Mouse (Mus musculus) CH12.LX (cell line): Measurements from ENCODE around the gene Diaph2. TPM values are rescaled to one million over a fixed set of nuclear protein-coding genes. Genes with fewer than 3 reads are reported as not detected.

Source experiments
- DNase-seq: peaks from one replicate; pipeline ENCODE4 v3.0.0-alpha.2; 2013; ENCODE audit errors: extremely low read depth
- H3K27ac ChIP-seq: 2 replicates; pipeline ENCODE4 v1.5.1; 2012; ENCODE audit warnings: low read depth, mild to moderate bottlenecking, control low read depth, moderate library complexity; ENCODE audit not compliant: insufficient read depth
- H3K27me3 ChIP-seq: replicated peaks from 2 replicates; pipeline ENCODE3; 2012; ENCODE audit warnings: inconsistent platforms
- H3K36me3 ChIP-seq, 2 experiments: replicated peaks in 1 of 2; 2 replicates each; pipeline versions ENCODE3 to v1.6.1; 2012; ENCODE audit warnings: inconsistent platforms in 1 of 2, low read length in 1 of 2, mild to moderate bottlenecking in 1 of 2, mixed read lengths in 1 of 2, moderate library complexity in 1 of 2; ENCODE audit not compliant: control insufficient read depth in 1 of 2, insufficient read depth in 1 of 2
- H3K4me1 ChIP-seq, 2 experiments: 2 replicates each; pipeline ENCODE4 v1.6.1; 2012; ENCODE audit warnings: inconsistent platforms in 1 of 2, moderate library complexity in 1 of 2; ENCODE audit not compliant: insufficient read depth in 2 of 2, control insufficient read depth in 1 of 2
- H3K4me2 ChIP-seq: 2 replicates; pipeline ENCODE4 v1.6.1; 2012; ENCODE audit warnings: low read depth, mild to moderate bottlenecking, control low read depth; ENCODE audit not compliant: poor library complexity, insufficient read depth, severe bottlenecking
- H3K4me3 ChIP-seq, 3 experiments: fragments of 150-350 bp in 1 of 3; sonication (generic) in 1 of 3; replicated peaks in 1 of 3; 2 replicates each; pipeline versions ENCODE3 to v1.5.1; 2011 to 2012; ENCODE audit warnings: low read depth in 2 of 3, low read length in 2 of 3, mild to moderate bottlenecking in 2 of 3, moderate library complexity in 2 of 3, control low read depth in 1 of 3, improper control_type of control experiment in 1 of 3, inconsistent platforms in 1 of 3, mixed read lengths in 1 of 3; ENCODE audit not compliant: poor library complexity in 1 of 3
- H3K79me2 ChIP-seq: replicated peaks from 2 replicates; pipeline ENCODE4 v1.6.1; 2012; ENCODE audit warnings: mild to moderate bottlenecking, moderate library complexity; ENCODE audit not compliant: control insufficient read depth, poor library complexity, insufficient read depth, severe bottlenecking; ENCODE audit errors: extremely low read depth
- H3K9ac ChIP-seq: 2 replicates; pipeline ENCODE4 v1.6.1; 2012; ENCODE audit warnings: low read depth, mild to moderate bottlenecking, control low read depth, moderate library complexity; ENCODE audit not compliant: insufficient read depth
- H3K9me3 ChIP-seq: replicated peaks from 2 replicates; pipeline ENCODE3; 2012; ENCODE audit warnings: low read length, inconsistent platforms, mixed read lengths
- CHD1 ChIP-seq: IDR thresholded peaks from 2 replicates; pipeline ENCODE4 v1.6.1; 2012; ENCODE audit warnings: low read depth, low read length, improper control_type of control experiment, inconsistent platforms
- CHD2 ChIP-seq: IDR thresholded peaks from 2 replicates; pipeline ENCODE4 v1.6.1; 2011; ENCODE audit warnings: low read length, improper control_type of control experiment
- ELF1 ChIP-seq: IDR thresholded peaks from 2 replicates; pipeline ENCODE4 v1.6.1; 2014; ENCODE audit warnings: low read depth, mild to moderate bottlenecking, inconsistent platforms, low read length, improper control_type of control experiment
- GABPA ChIP-seq: IDR thresholded peaks from 2 replicates; pipeline ENCODE4 v1.6.1; 2012; ENCODE audit warnings: low read depth, low read length, improper control_type of control experiment, inconsistent platforms; ENCODE audit not compliant: insufficient replicate concordance
- HCFC1 ChIP-seq: IDR thresholded peaks from 2 replicates; pipeline ENCODE4 v1.6.1; 2012; ENCODE audit warnings: low read depth, mild to moderate bottlenecking, inconsistent platforms, low read length, improper control_type of control experiment
- JUN ChIP-seq: IDR thresholded peaks from 2 replicates; pipeline ENCODE4 v1.6.1; 2011; ENCODE audit warnings: low read depth, mild to moderate bottlenecking, low read length, improper control_type of control experiment, moderate library complexity; ENCODE audit not compliant: insufficient read depth
- KAT2A ChIP-seq: IDR thresholded peaks from 2 replicates; pipeline ENCODE4 v1.6.1; 2012; ENCODE audit warnings: low read length, improper control_type of control experiment, inconsistent platforms; ENCODE audit not compliant: insufficient replicate concordance
- MAFK ChIP-seq: IDR thresholded peaks from 2 replicates; pipeline ENCODE4 v1.6.1; 2011; ENCODE audit warnings: low read length, improper control_type of control experiment; ENCODE audit not compliant: insufficient replicate concordance
- MAZ ChIP-seq: IDR thresholded peaks from 2 replicates; pipeline ENCODE4 v1.6.1; 2012; ENCODE audit warnings: low read depth, mild to moderate bottlenecking, inconsistent platforms, low read length, improper control_type of control experiment, moderate library complexity
- POLR2A ChIP-seq: IDR thresholded peaks from 2 replicates; pipeline ENCODE4 v1.6.1; 2011; ENCODE audit warnings: low read depth, mild to moderate bottlenecking, improper control_type of control experiment, low read length
- RAD21 ChIP-seq: IDR thresholded peaks from 2 replicates; pipeline ENCODE4 v1.6.1; 2011; ENCODE audit warnings: low read depth, mild to moderate bottlenecking, low read length, improper control_type of control experiment, moderate library complexity
- RCOR1 ChIP-seq: conservative IDR thresholded peaks from 2 replicates; pipeline ENCODE4 v1.6.1; 2012; ENCODE audit warnings: low read depth, mild to moderate bottlenecking, inconsistent platforms, low read length, improper control_type of control experiment
- SIN3A ChIP-seq: IDR thresholded peaks from 2 replicates; pipeline ENCODE4 v1.6.1; 2012; ENCODE audit warnings: low read length, improper control_type of control experiment, inconsistent platforms
- TBP ChIP-seq: conservative IDR thresholded peaks from 2 replicates; pipeline ENCODE4 v1.6.1; 2011; ENCODE audit warnings: low read depth, low read length, improper control_type of control experiment
- TCF12 ChIP-seq: IDR thresholded peaks from 2 replicates; pipeline ENCODE4 v1.6.1; 2014; ENCODE audit warnings: low read depth, mild to moderate bottlenecking, inconsistent platforms, low read length, improper control_type of control experiment
- USF2 ChIP-seq: conservative IDR thresholded peaks from 2 replicates; pipeline ENCODE4 v1.6.1; 2011; ENCODE audit warnings: low read depth, low read length, improper control_type of control experiment
- ZC3H11A ChIP-seq: IDR thresholded peaks from 2 replicates; pipeline ENCODE4 v1.6.1; 2012; ENCODE audit warnings: low read depth, mild to moderate bottlenecking, inconsistent platforms, low read length, improper control_type of control experiment
- ZKSCAN1 ChIP-seq: IDR thresholded peaks from 2 replicates; pipeline ENCODE4 v1.6.1; 2012; ENCODE audit warnings: low read depth, inconsistent platforms, low read length, improper control_type of control experiment, borderline replicate concordance
- ZNF384 ChIP-seq: IDR thresholded peaks from 2 replicates; pipeline ENCODE4 v1.6.1; 2012; ENCODE audit warnings: low read depth, low read length, improper control_type of control experiment, inconsistent platforms
- dilution Hi-C: fragments of 300-500 bp; cut with MboI; formaldehyde crosslinking; loops from 2 replicates; pipeline ENCODE4 v1.14.3; 2020; ENCODE audit warnings: low sequenced_read_pairs; ENCODE audit not compliant: extremely low pct_unique_long_range_greater_than_20kb, extremely low pct_ligation_motif_present
- in situ Hi-C: fragments of 300-500 bp; cut with MboI; formaldehyde crosslinking; loops from 3 replicates; pipeline ENCODE4 v1.14.3; 2019; ENCODE audit warnings: low sequenced_read_pairs, low pct_ligation_motif_present, low pct_unique_long_range_greater_than_20kb, mixed read lengths
- polyA plus RNA-seq: library from polyadenylated mRNA; unstranded; fragments of >175 nt; gene quantifications from 2 replicates; pipeline ENCODE4 v1.2.1, GENCODE M21; 2012; ENCODE audit warnings: low read depth; ENCODE audit not compliant: insufficient read length
- total RNA-seq, 2 experiments: library from RNA; depleted of rRNA; stranded (reverse); fragments of 300-350 nt in 1 of 2; fragments of >200 nt in 1 of 2; gene quantifications; 2 replicates each; pipeline ENCODE4 v1.2.3; 2012 to 2014

Gene Diaph2
- total and polyA plus RNA-seq, 3 experiments: not detected

GRCm38 (mm10) chrX:129762649-129763048, 13.1 kb downstream of the Diaph2 start:
- no peak overlapping the region for H3K9ac ChIP-seq
- no peak for DNase-seq
- no peak overlapping the region for H3K27ac ChIP-seq
- no peaks in the 10 kb centered on the region for H3K27me3 ChIP-seq
- H3K4me3 ChIP-seq: no peak overlapping the region
- H3K79me2 ChIP-seq: no peaks in the 10 kb centered on the region
- in situ Hi-C loops (no loop called here), dilution Hi-C loops (no loop called here)
- H3K4me1 ChIP-seq: no peaks in the 10 kb centered on the region
- no peak for TF ChIP-seq CHD2
- H3K36me3 ChIP-seq: no peaks in the 10 kb centered on the region
- no peak overlapping the region for H3K4me2 ChIP-seq
- peaks cover 2% of the 10 kb centered on the region for H3K9me3 ChIP-seq

- Histone ChIP-seq H3K9ac (no peak overlapping the region), H3K79me2 (no peaks in the 10 kb centered on the region), H3K4me1 (no peaks in the 10 kb centered on the region), H3K9me3 (peaks cover 2% of the 10 kb centered on the region), H3K36me3 (no peaks in the 10 kb centered on the region), H3K27ac (no peak overlapping the region), H3K4me3 (no peak overlapping the region), H3K27me3 (no peaks in the 10 kb centered on the region), H3K4me2 (no peak overlapping the region)
- in situ Hi-C loops (no loop called here), dilution Hi-C loops (no loop called here)
- no peak for DNase-seq
- TF ChIP-seq RAD21 (no peak), CHD1 (no peak), SIN3A (no peak), ZKSCAN1 (no peak), TBP (no peak), KAT2A (no peak), ZNF384 (no peak), USF2 (no peak), MAFK (no peak), RCOR1 (no peak), JUN (no peak), CHD2 (no peak), ELF1 (no peak)
Observed at GRCm38 (mm10) chrX:129765378-129765777, 15.8 kb downstream of the Diaph2 start.

GRCm38 (mm10) chrX:129766811-129767210, 17.3 kb downstream of the Diaph2 start:
- dilution Hi-C loops: no loop called here
- TF ChIP-seq MAZ (no peak), TCF12 (no peak), ZC3H11A (no peak), ZKSCAN1 (no peak), CHD1 (no peak), HCFC1 (no peak), GABPA (no peak), POLR2A (no peak), KAT2A (no peak)
- TF ChIP-seq, all 38 proteins: peak for 0
- Histone ChIP-seq H3K9ac (no peak overlapping the region), H3K27ac (no peak overlapping the region), H3K4me3 (no peak overlapping the region), H3K27me3 (no peaks in the 10 kb centered on the region), H3K9me3 (no peaks in the 10 kb centered on the region), H3K79me2 (no peaks in the 10 kb centered on the region), H3K4me2 (no peak overlapping the region), H3K4me1 (no peaks in the 10 kb centered on the region), H3K36me3 (no peaks in the 10 kb centered on the region)
- no peak for DNase-seq
- in situ Hi-C loops: no loop called here
